Mouse (Mus musculus): ENCODE results near the gene Per3. TPM values are rescaled to one million over a fixed set of nuclear protein-coding genes. Genes with fewer than 3 reads are reported as not detected.
A peak's percentile ranks its signal among the peaks of the same experiment; 100 is the strongest.

Gene Per3
- 1 to 10 TPM; 6.5 to 6.6 TPM for total RNA-seq (2021)

GRCm38 (mm10) chr4:151044037-151044943 is at the start of gene Per3:
TSS of gene Per3 (minus strand) at chr4:151044665.
- DNase-seq: peak; percentile 94
- intact Hi-C loops (cut with DNase I): no loop called here

- no peak for DNase-seq
- intact Hi-C loops (cut with DNase I): loop anchor here (5.0 kb wide), 1 partner anchor 48 kb away; no protein-coding TSS in a partner anchor
These were observed 44.8 kb upstream of the Per3 start, which contains the start of gene Gm13090 for GRCm38 (mm10) chr4:151089270-151089669. TSS of gene Gm13090 (plus strand) at chr4:151089570.

GRCm38 (mm10) chr4:151088819-151089218 is 44.4 kb upstream of the Per3 start:
- intact Hi-C loops (cut with DNase I): loop anchor here (5.0 kb wide), 1 partner anchor 48 kb away; no protein-coding TSS in a partner anchor
- DNase-seq: peak; percentile 59

- no peak for DNase-seq
- intact Hi-C loops (cut with DNase I): loop anchor here (5.0 kb wide), 1 partner anchor 50 kb away; no protein-coding TSS in a partner anchor
These were observed 42.9 kb upstream of the Per3 start for GRCm38 (mm10) chr4:151087358-151087757.

- intact Hi-C loops (cut with DNase I): no loop called here
These were observed 38.6 kb upstream of the Per3 start for GRCm38 (mm10) chr4:151083027-151083426.

GRCm38 (mm10) chr4:151081977-151082376 is 37.5 kb upstream of the Per3 start:
- intact Hi-C loops (cut with DNase I): no loop called here

More at GRCm38 (mm10) chr4:151083027-151083426, 38.6 kb upstream of the Per3 start:
- no peak for DNase-seq

GRCm38 (mm10) chr4:151081355-151081754 is 36.9 kb upstream of the Per3 start:
- intact Hi-C loops (cut with DNase I): no loop called here
- no peak for DNase-seq

More at GRCm38 (mm10) chr4:151081977-151082376, 37.5 kb upstream of the Per3 start:
- no peak for DNase-seq

- intact Hi-C loops (cut with DNase I): loop anchor here (5.0 kb wide), 1 partner anchor 67 kb away; no protein-coding TSS in a partner anchor
These were observed 30.4 kb upstream of the Per3 start for GRCm38 (mm10) chr4:151074817-151075216.

GRCm38 (mm10) chr4:151073108-151073744 is 28.8 kb upstream of the Per3 start:
- intact Hi-C loops (cut with DNase I): loop anchor here (5.0 kb wide), 1 partner anchor 69 kb away; no protein-coding TSS in a partner anchor
- DNase-seq: peak; percentile 80

More at GRCm38 (mm10) chr4:151074817-151075216, 30.4 kb upstream of the Per3 start:
- no peak for DNase-seq

GRCm38 (mm10) chr4:151070962-151071361 is 26.5 kb upstream of the Per3 start:
- intact Hi-C loops (cut with DNase I): loop anchor here (5.0 kb wide), 1 partner anchor 71 kb away; no protein-coding TSS in a partner anchor
- DNase-seq: no peak

GRCm38 (mm10) chr4:151068751-151069150 is 24.3 kb upstream of the Per3 start:
- no peak for DNase-seq
- intact Hi-C loops (cut with DNase I): loop anchor here (1.0 kb wide), 1 partner anchor 10 kb away; no protein-coding TSS in a partner anchor

GRCm38 (mm10) chr4:151059566-151059965 is 15.1 kb upstream of the Per3 start:
- intact Hi-C loops (cut with DNase I): no loop called here
- DNase-seq: no peak

- DNase-seq: no peak
- intact Hi-C loops (cut with DNase I): no loop called here
These were observed 14.2 kb upstream of the Per3 start for GRCm38 (mm10) chr4:151058634-151059033.

- intact Hi-C loops (cut with DNase I): no loop called here
These were observed 13.2 kb upstream of the Per3 start, which contains the start of gene Vamp3 for GRCm38 (mm10) chr4:151057347-151058321. TSS of gene Vamp3 (minus strand) at chr4:151057963.

GRCm38 (mm10) chr4:151051162-151051561 is 6.7 kb upstream of the Per3 start:
- DNase-seq: no peak
- intact Hi-C loops (cut with DNase I): no loop called here

More at GRCm38 (mm10) chr4:151057347-151058321, 13.2 kb upstream of the Per3 start, which contains the start of gene Vamp3:
- peak; percentile 100 for DNase-seq

- DNase-seq: no peak
- intact Hi-C loops (cut with DNase I): no loop called here
These were observed 2.1 kb upstream of the Per3 start for GRCm38 (mm10) chr4:151046524-151046923.

- intact Hi-C loops (cut with DNase I): no loop called here
These were observed 592 bp upstream of the Per3 start for GRCm38 (mm10) chr4:151044944-151045570.

GRCm38 (mm10) chr4:151043281-151043680 is 1.2 kb downstream of the Per3 start:
- no peak for DNase-seq

More at GRCm38 (mm10) chr4:151044944-151045570, 592 bp upstream of the Per3 start:
- DNase-seq: no peak

GRCm38 (mm10) chr4:151041506-151041905 is 3.0 kb downstream of the Per3 start:
- intact Hi-C loops (cut with DNase I): no loop called here

More at GRCm38 (mm10) chr4:151043281-151043680, 1.2 kb downstream of the Per3 start:
- intact Hi-C loops (cut with DNase I): no loop called here

More at GRCm38 (mm10) chr4:151041506-151041905, 3.0 kb downstream of the Per3 start:
- no peak for DNase-seq

Measured in left cerebral cortex, postnatal 4 days (tissue).